Mouse (Mus musculus) forebrain, embryonic 14.5 days (tissue): Measurements from ENCODE around the gene Mamdc2. TPM values are rescaled to one million over a fixed set of nuclear protein-coding genes. Genes with fewer than 3 reads are reported as not detected.

Source experiments
- ATAC-seq: fragments of 200-750 bp; cut with Nextera tagmentation; 2 replicates; pipeline ENCODE4 v1.8.0; 2017; ENCODE audit warnings: mild to moderate bottlenecking, moderate library complexity
- DNase-seq: peaks from one replicate; pipeline ENCODE4 v3.0.0-alpha.2; 2015; ENCODE audit warnings: low spot score
- H3K27ac ChIP-seq: fragments of 300-500 bp; sonication (generic); 2 replicates; pipeline ENCODE4 v1.5.1; 2014; ENCODE audit warnings: low read depth, mild to moderate bottlenecking, control low read depth, low read length, moderate library complexity
- H3K27me3 ChIP-seq: fragments of 300-500 bp; sonication (generic); replicated peaks from 2 replicates; pipeline ENCODE4 v1.6.1; 2014; ENCODE audit warnings: low read length, control low read depth, mixed read lengths; ENCODE audit not compliant: control insufficient read depth, insufficient read depth
- H3K36me3 ChIP-seq: fragments of 300-500 bp; sonication (generic); 2 replicates; pipeline ENCODE4 v1.6.1; 2014; ENCODE audit warnings: low read length, control low read depth; ENCODE audit not compliant: control insufficient read depth, insufficient read depth
- H3K4me1 ChIP-seq: fragments of 300-500 bp; sonication (generic); 2 replicates; pipeline ENCODE4 v1.6.1; 2014; ENCODE audit warnings: antibody characterized with exemption, low read length, control low read depth; ENCODE audit not compliant: control insufficient read depth, insufficient read depth
- H3K4me2 ChIP-seq: fragments of 300-500 bp; sonication (generic); 2 replicates; pipeline ENCODE4 v1.6.1; 2014; ENCODE audit warnings: mild to moderate bottlenecking, control low read depth, low read length
- H3K4me3 ChIP-seq: fragments of 300-500 bp; sonication (generic); 2 replicates; pipeline ENCODE4 v1.5.1; 2014; ENCODE audit warnings: low read depth, low read length, control low read depth
- H3K9ac ChIP-seq: fragments of 300-500 bp; sonication (generic); 2 replicates; pipeline ENCODE4 v1.6.1; 2014; ENCODE audit warnings: mild to moderate bottlenecking, low read length, control low read depth, moderate library complexity
- H3K9me3 ChIP-seq: fragments of 300-500 bp; sonication (generic); replicated peaks from 2 replicates; pipeline ENCODE4 v1.6.1; 2016; ENCODE audit warnings: low read length, control low read depth, mixed read lengths; ENCODE audit not compliant: control insufficient read depth
- WGBS: fragments of 180-500 bp; shearing (Covaris S2); extraction: QIAGEN DNeasy Blood & Tissue Kit; methylation state at CpG from one replicate; pipeline ENCODE4 v1.1.7; 2014; 5-methylcytosine and 5-hydroxymethylcytosine counted together
- polyA plus RNA-seq: library from polyadenylated mRNA; unstranded; fragments of >200 nt; fragmentation: Nextera tagmentation; extraction: Ambion mirVana; gene quantifications from 2 replicates; pipeline ENCODE4 v1.2.1, GENCODE M21; 2014

Gene Mamdc2
- polyA plus RNA-seq, 1 experiment from 2014 or later: 1.8 TPM

GRCm38 (mm10) chr19:23447221-23447987, 838 bp downstream of the Mamdc2 start:
- H3K36me3 ChIP-seq: no peaks in the 10 kb centered on the region
- 0 out of 2 replicates have a peak, but pooled peaks cover 7% of the 10 kb centered on the region for H3K4me1 ChIP-seq
- H3K27me3 ChIP-seq: no peaks in the 10 kb centered on the region
- H3K9ac ChIP-seq: peak overlapping the region; percentile 29
- ATAC-seq: peak; percentile 67
- under 1% methylated on average over 23 of the region's 23 CpGs for WGBS
- no peaks in the 10 kb centered on the region for H3K9me3 ChIP-seq
- peak; percentile 46 for DNase-seq
- H3K4me2 ChIP-seq: peak overlapping the region; percentile 78
- no peak overlapping the region for H3K27ac ChIP-seq
- peak overlapping the region; percentile 34 for H3K4me3 ChIP-seq

GRCm38 (mm10) chr19:23444910-23445845, 3.1 kb downstream of the Mamdc2 start:
- Histone ChIP-seq H3K27ac (no peak overlapping the region), H3K27me3 (no peaks in the 10 kb centered on the region), H3K9me3 (no peaks in the 10 kb centered on the region), H3K4me2 (no peak overlapping the region), H3K36me3 (no peaks in the 10 kb centered on the region), H3K4me1 (0 out of 2 replicates have a peak, but pooled peaks cover 7% of the 10 kb centered on the region), H3K4me3 (no peak overlapping the region), H3K9ac (no peak overlapping the region)
- DNase-seq (no peak), ATAC-seq (no peak)
- 59% methylated on average over 7 of the region's 7 CpGs for WGBS

GRCm38 (mm10) chr19:23435731-23436130, 12.5 kb downstream of the Mamdc2 start:
- no peaks in the 10 kb centered on the region for H3K27me3 ChIP-seq
- WGBS: 78% methylated on average over 4 of the region's 4 CpGs
- no peak overlapping the region for H3K9ac ChIP-seq
- ATAC-seq (no peak), DNase-seq (no peak)
- no peaks in the 10 kb centered on the region for H3K4me1 ChIP-seq
- no peaks in the 10 kb centered on the region for H3K9me3 ChIP-seq
- no peak overlapping the region for H3K4me3 ChIP-seq
- no peaks in the 10 kb centered on the region for H3K36me3 ChIP-seq
- no peak overlapping the region for H3K27ac ChIP-seq
- no peak overlapping the region for H3K4me2 ChIP-seq

- DNase-seq: no peak
- no peak overlapping the region for H3K9ac ChIP-seq
- ATAC-seq: no peak
- H3K27me3 ChIP-seq: no peaks in the 10 kb centered on the region
- no peaks in the 10 kb centered on the region for H3K9me3 ChIP-seq
- H3K27ac ChIP-seq: no peak overlapping the region
- H3K4me1 ChIP-seq: no peaks in the 10 kb centered on the region
- no peak overlapping the region for H3K4me3 ChIP-seq
- no peaks in the 10 kb centered on the region for H3K36me3 ChIP-seq
- no peak overlapping the region for H3K4me2 ChIP-seq
- WGBS: 89% methylated on average over 11 of the region's 11 CpGs
These were observed 13.8 kb downstream of the Mamdc2 start for GRCm38 (mm10) chr19:23434433-23434832.

- 71% methylated on average over 1 of the region's 1 CpGs for WGBS
- DNase-seq: no peak
- H3K27ac ChIP-seq: no peak overlapping the region
- ATAC-seq: no peak
- H3K4me1 ChIP-seq: no peaks in the 10 kb centered on the region
- H3K4me3 ChIP-seq: no peak overlapping the region
- H3K4me2 ChIP-seq: no peak overlapping the region
- H3K9ac ChIP-seq: no peak overlapping the region
- H3K27me3 ChIP-seq: no peaks in the 10 kb centered on the region
- H3K36me3 ChIP-seq: no peaks in the 10 kb centered on the region
- no peaks in the 10 kb centered on the region for H3K9me3 ChIP-seq
These were observed 30.6 kb downstream of the Mamdc2 start for GRCm38 (mm10) chr19:23417668-23418067.

GRCm38 (mm10) chr19:23410800-23411199, 37.4 kb downstream of the Mamdc2 start:
- Histone ChIP-seq H3K9me3 (no peaks in the 10 kb centered on the region), H3K4me1 (no peaks in the 10 kb centered on the region), H3K27me3 (no peaks in the 10 kb centered on the region), H3K4me3 (no peak overlapping the region), H3K36me3 (no peaks in the 10 kb centered on the region), H3K27ac (no peak overlapping the region), H3K4me2 (no peak overlapping the region), H3K9ac (no peak overlapping the region)
- 92% methylated on average over 5 of the region's 5 CpGs for WGBS
- DNase-seq (no peak), ATAC-seq (no peak)

- Histone ChIP-seq H3K27ac (no peak overlapping the region), H3K36me3 (no peaks in the 10 kb centered on the region), H3K9me3 (no peaks in the 10 kb centered on the region), H3K4me2 (no peak overlapping the region), H3K27me3 (no peaks in the 10 kb centered on the region), H3K4me1 (no peaks in the 10 kb centered on the region), H3K4me3 (no peak overlapping the region), H3K9ac (no peak overlapping the region)
- DNase-seq (no peak), ATAC-seq (no peak)
- 93% methylated on average over 4 of the region's 4 CpGs for WGBS
These were observed 37.9 kb downstream of the Mamdc2 start for GRCm38 (mm10) chr19:23410328-23410727.

GRCm38 (mm10) chr19:23401469-23402135, 46.6 kb downstream of the Mamdc2 start:
- no peak overlapping the region for H3K4me3 ChIP-seq
- ATAC-seq (peak; percentile 89), DNase-seq (peak; percentile 71)
- H3K36me3 ChIP-seq: no peaks in the 10 kb centered on the region
- H3K9me3 ChIP-seq: no peaks in the 10 kb centered on the region
- H3K27ac ChIP-seq: no peak overlapping the region
- 0 out of 2 replicates have a peak, but pooled peaks cover 4% of the 10 kb centered on the region for H3K4me1 ChIP-seq
- 46% methylated on average over 12 of the region's 12 CpGs for WGBS
- no peaks in the 10 kb centered on the region for H3K27me3 ChIP-seq
- no peak overlapping the region for H3K4me2 ChIP-seq
- no peak overlapping the region for H3K9ac ChIP-seq
